In the genomic region with DNA sequence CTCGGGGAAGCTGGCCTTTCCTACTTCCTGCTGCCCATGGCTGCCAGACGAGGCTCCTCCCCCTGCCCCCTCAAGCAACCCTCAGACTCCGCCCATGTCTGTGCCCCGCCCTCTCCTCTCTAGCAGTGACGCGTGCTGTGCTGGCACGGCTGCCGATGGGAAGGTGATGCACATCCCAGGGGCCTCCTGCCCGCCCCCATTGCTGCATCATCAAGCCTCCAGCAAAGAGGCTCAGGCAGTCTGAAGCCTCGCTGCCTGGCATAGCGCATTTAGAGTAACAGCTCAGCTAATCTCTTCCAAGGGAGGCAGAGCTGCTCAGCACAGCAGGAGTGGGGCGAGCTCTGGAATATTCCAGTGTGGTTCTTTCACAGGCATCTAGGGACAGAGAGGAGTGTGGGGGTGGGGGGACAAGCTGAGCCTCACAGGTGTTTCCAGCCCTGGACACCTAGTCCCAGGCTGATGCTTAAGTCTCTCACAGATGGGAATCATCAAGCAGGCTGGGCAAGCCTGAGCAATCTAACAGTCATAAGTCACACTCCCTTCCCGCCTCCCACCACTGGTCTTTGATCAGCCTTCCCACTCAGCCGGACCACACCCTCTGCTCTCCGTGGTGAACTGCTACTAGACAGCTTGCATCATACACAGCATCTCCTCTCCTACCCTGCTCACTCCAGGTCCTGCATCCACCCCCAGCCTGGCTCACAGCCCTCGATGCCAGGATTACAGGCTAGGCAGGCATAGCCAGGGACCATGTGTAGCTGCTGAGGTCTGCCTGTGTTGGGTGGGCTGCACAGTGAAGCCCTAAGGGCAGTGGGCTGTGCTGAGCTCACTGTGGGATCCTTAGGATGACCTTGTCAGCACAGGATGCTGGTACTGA, we compare ENCODE assay signal across 7 mouse cellular contexts. TPM values are rescaled to one million over a fixed set of nuclear protein-coding genes. Genes with fewer than 3 reads are reported as not detected.
DNase-seq lines count a peak whose midpoint lies in the region; ATAC-seq and TF ChIP-seq lines count a peak whose summit lies in the region.
"Not testable (repeated sequence)": the region's sequence is repeated elsewhere in the genome, so short reads cannot be mapped to it uniquely, and the experiment has no call there.

No protein-coding gene starts in this region.

- 5% methylated on average over 16 of the region's 16 CpGs for WGBS in embryonic facial prominence, embryonic 15.5 days
- 1% methylated on average over 13 of the region's 16 CpGs for WGBS in limb, embryonic 14.5 days
- 7% methylated on average over 16 of the region's 16 CpGs for WGBS in midbrain, embryonic 15.5 days

- H3K36me3 ChIP-seq in embryonic facial prominence, embryonic 15.5 days; limb, embryonic 14.5 days (ENCODE audit: control insufficient read depth, insufficient read depth, low read length); midbrain, embryonic 15.5 days (replicated peaks): not testable (repeated sequence)

- DNase-seq in adrenal gland, postnatal 14 days: peak; percentile 92
- DNase-seq in heart, adult 9 months (ENCODE audit: low spot score in 2 of 2): peak; percentile 76
- peak; percentile 79 for DNase-seq in kidney, adult 9 months
- DNase-seq in limb, embryonic 14.5 days (ENCODE audit: low spot score): peak; percentile 85
- DNase-seq in spleen, adult 18-20 months: peak; percentile 81 to 85

- H3K27me3 ChIP-seq in embryonic facial prominence, embryonic 15.5 days; limb, embryonic 14.5 days (ENCODE audit: control insufficient read depth, insufficient read depth, low read length); midbrain, embryonic 15.5 days (replicated peaks): not testable (repeated sequence)

- ATAC-seq in embryonic facial prominence, embryonic 15.5 days (ENCODE audit: insufficient number of reproducible peaks, low FRiP score, low TSS enrichment, low read depth): peak; percentile 85
- ATAC-seq in limb, embryonic 14.5 days (ENCODE audit: low FRiP score, low read depth): peak; percentile 88
- ATAC-seq in midbrain, embryonic 15.5 days (replicated peaks): peak; percentile 95

- H3K27ac ChIP-seq in embryonic facial prominence, embryonic 15.5 days (replicated peaks): peak overlapping the region; percentile 71
- H3K27ac ChIP-seq in limb, embryonic 14.5 days (replicated peaks; ENCODE audit: low read depth, low read length): peak overlapping the region; percentile 58
- H3K27ac ChIP-seq in midbrain, embryonic 15.5 days: peak overlapping the region; percentile 59

- H3K4me1 ChIP-seq in embryonic facial prominence, embryonic 15.5 days: peaks cover 12% of the 10 kb centered on the region
- not testable (repeated sequence) for H3K4me1 ChIP-seq in limb, embryonic 14.5 days (ENCODE audit: control insufficient read depth, insufficient read depth, low read length)
- peaks cover 11% of the 10 kb centered on the region for H3K4me1 ChIP-seq in midbrain, embryonic 15.5 days

- not testable (repeated sequence) for H3K9me3 ChIP-seq in embryonic facial prominence, embryonic 15.5 days (replicated peaks); limb, embryonic 14.5 days (ENCODE audit: control insufficient read depth, low read length); midbrain, embryonic 15.5 days

- TF ChIP-seq POLR2A in limb, embryonic 14.5 days (IDR thresholded peaks at IDR 0.05; ENCODE audit: borderline replicate concordance, extremely low read depth, insufficient read depth, insufficient read length): not testable (repeated sequence)

- peak overlapping the region; percentile 54 for H3K4me2 ChIP-seq in embryonic facial prominence, embryonic 15.5 days (replicated peaks)
- peak overlapping the region; percentile 42 for H3K4me2 ChIP-seq in limb, embryonic 14.5 days (replicated peaks; ENCODE audit: low read depth, low read length, severe bottlenecking)
- H3K4me2 ChIP-seq in midbrain, embryonic 15.5 days: peak overlapping the region; percentile 54

- not testable (repeated sequence) for H3K9ac ChIP-seq in embryonic facial prominence, embryonic 15.5 days
- H3K9ac ChIP-seq in limb, embryonic 14.5 days (ENCODE audit: low read depth, low read length, severe bottlenecking): peak overlapping the region; percentile 34; the same call in 1 of the 2 replicates
- H3K9ac ChIP-seq in midbrain, embryonic 15.5 days: peak overlapping the region; percentile 34

- H3K4me3 ChIP-seq in embryonic facial prominence, embryonic 15.5 days (replicated peaks): peak overlapping the region; percentile 33
- peak overlapping the region; percentile 25 for H3K4me3 ChIP-seq in limb, embryonic 14.5 days (replicated peaks; ENCODE audit: low read length)
- peak overlapping the region; percentile 26 for H3K4me3 ChIP-seq in midbrain, embryonic 15.5 days

RNA-seq across cellular contexts. Expression of a gene that starts 55.5 kb away (rescaled TPM):
- 0.78 and 0.83 TPM in 2 replicates for total RNA-seq in adrenal gland, postnatal 14 days (2021)
- 1.1 and 1.5 TPM in 2 replicates for polyA plus RNA-seq in embryonic facial prominence, embryonic 15.5 days (2015; fragmentation: Nextera tagmentation; extraction: Ambion mirVana)
- 0.50 and 0.59 TPM in 2 replicates for polyA plus RNA-seq in limb, embryonic 14.5 days (2012; rRNA removed)
- 0.22 and 0.74 TPM in 2 replicates for polyA plus RNA-seq in limb, embryonic 14.5 days (2014; fragmentation: Nextera tagmentation; extraction: Ambion mirVana)
- 0.63 and 0.75 TPM in 2 replicates for polyA plus RNA-seq in midbrain, embryonic 15.5 days (2015; fragmentation: Nextera tagmentation; extraction: Ambion mirVana)

RNA-seq across cellular contexts. Expression of a gene that starts 55.7 kb away (rescaled TPM):
- total RNA-seq in adrenal gland, postnatal 14 days (2021): 24.8 and 26.3 TPM in 2 replicates
- polyA plus RNA-seq in embryonic facial prominence, embryonic 15.5 days (2015; fragmentation: Nextera tagmentation; extraction: Ambion mirVana): 56.1 and 57.9 TPM in 2 replicates
- polyA plus RNA-seq in limb, embryonic 14.5 days (2012; rRNA removed): 32.5 and 36.2 TPM in 2 replicates
- polyA plus RNA-seq in limb, embryonic 14.5 days (2014; fragmentation: Nextera tagmentation; extraction: Ambion mirVana): 57.2 and 57.4 TPM in 2 replicates
- 42.4 and 42.7 TPM in 2 replicates for polyA plus RNA-seq in midbrain, embryonic 15.5 days (2015; fragmentation: Nextera tagmentation; extraction: Ambion mirVana)

Comparison
In these comparisons a context has a peak if more than half of its experiments do, and no peak if none do; other contexts are left out.
1. Peak in every context shown above with its lines: DNase-seq, ATAC-seq, H3K4me3 ChIP-seq and H3K27ac ChIP-seq.